Mouse (Mus musculus): ENCODE measurements around the gene Gm28043. TPM values are rescaled to one million over a fixed set of nuclear protein-coding genes. Genes with fewer than 3 reads are reported as not detected.

The Gm28043 gene
- 1 to 10 TPM; 5.3 to 5.8 TPM for total RNA-seq (2021)
- long read RNA-seq, experiment 1, partial matches to known transcripts, result 0 of 5 reads
- long read RNA-seq, experiment 1, other reads (novel, unspliced or antisense), result 5 of 5 reads
- long read RNA-seq, experiment 2, partial matches to known transcripts, result 0 of 16 reads
- long read RNA-seq, experiment 2, other reads (novel, unspliced or antisense), result 16 of 16 reads

DNA sequence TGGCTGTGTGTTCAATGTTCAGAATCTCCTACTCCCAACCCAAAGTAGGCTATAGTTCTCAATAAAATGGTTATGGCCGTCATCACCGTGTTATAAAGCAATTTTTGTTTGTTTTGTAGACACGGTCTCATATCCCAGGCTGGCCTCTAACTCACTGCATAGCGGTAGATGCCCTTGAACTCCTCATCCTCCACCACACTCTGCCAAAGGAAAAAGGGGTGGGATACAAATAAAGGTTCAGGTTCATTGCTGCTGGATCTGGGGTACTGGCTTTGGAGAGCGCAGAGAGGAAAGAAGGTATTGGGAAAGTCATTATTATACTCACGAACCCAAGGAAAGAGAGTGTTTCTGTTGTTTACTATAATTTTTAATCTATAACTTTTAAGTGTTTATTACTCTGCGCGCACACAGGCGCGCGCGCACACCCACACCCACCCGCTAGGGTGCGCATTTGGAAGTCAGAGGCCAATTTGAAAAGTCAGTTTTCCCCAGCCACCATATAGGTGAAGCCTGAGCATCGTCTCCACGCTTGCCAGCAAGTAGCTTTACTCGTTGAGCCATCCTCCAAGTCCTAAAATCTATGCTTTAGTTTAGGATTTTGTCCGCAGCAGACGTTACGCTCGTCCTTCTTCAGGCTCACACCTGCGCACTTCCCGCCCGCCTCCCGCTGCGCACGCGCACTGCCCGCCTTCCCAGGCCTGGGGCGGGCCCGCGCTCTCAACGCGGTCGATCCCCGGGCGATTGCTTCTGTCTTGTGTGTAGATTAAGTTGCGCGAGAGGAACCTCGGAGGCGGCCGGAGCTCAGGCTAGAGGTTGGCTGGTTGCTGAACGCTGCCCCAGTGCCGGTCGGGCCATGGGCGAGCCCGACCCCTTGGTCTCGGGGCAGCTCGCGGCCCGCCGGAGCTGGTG lies at the start of gene Gm28043, which contains the start of gene Rnf8:
Gm28043 (plus strand) TSS at position 762 of the 909 bp plus-strand sequence.
Rnf8 (plus strand) TSS at position 676 of the 909 bp plus-strand sequence.
- peak; percentile 90 to 95 for DNase-seq (ENCODE audit: low spot score in 2 of 2)
- peak; percentile 85 for TF ChIP-seq CTCF (conservative IDR thresholded peaks at IDR 0.05)

DNA sequence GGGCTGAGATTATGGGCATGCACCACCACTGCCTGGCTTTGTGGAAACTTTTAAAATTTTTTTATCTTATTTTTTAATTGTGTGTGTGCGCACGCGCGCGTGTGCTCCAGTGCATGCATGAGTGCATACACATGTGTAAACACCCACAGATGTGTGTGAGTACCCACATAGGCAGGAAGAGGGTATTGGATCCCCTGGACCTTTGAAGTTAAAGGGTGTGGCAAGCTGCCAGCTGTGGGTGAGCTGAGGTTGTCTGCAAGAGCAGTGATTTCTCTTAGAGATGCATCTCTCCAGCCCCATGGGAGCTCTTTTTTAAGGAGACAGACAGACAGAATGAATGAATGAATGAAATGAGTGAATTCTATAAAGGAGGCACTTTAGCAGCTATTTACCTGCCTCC lies 49.2 kb upstream of the Gm28043 start:
- DNase-seq (ENCODE audit: low spot score in 2 of 2), result no peak
- Histone ChIP-seq H3K4me3 (no peak overlapping the region), H3K27ac (no peak overlapping the region)
- TF ChIP-seq CTCF (conservative IDR thresholded peaks at IDR 0.05), result no peak

More for the DNA sequence above, at the start of gene Gm28043, which contains the start of gene Rnf8:
- peak within 1 kb of the TSS; percentile 84 for H3K4me3 ChIP-seq
- H3K27ac ChIP-seq, result peak within 1 kb of the TSS; percentile 94

DNA sequence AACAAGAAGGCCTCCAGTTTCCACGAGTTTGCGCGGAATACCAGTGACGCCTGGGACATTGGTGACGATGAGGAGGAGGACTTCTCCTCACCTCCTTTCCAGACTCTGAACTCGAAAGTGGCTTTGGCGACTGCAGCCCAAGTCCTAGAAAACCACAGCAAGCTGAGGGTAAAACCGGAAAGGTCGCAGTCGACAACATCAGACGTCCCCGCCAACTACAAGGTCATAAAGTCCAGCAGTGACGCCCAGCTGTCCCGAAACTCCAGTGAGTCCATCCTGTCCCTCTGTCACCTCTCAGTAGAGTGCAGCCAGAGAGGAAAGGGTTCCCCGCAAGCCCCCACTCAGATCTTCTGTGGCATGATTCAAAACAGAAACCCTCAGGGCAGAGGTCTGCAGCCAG lies 46.2 kb upstream of the Gm28043 start:
- no peak for TF ChIP-seq CTCF (conservative IDR thresholded peaks at IDR 0.05)
- Histone ChIP-seq H3K27ac (no peak overlapping the region), H3K4me3 (no peak overlapping the region)
- no peak for DNase-seq (ENCODE audit: low spot score in 2 of 2)

DNA sequence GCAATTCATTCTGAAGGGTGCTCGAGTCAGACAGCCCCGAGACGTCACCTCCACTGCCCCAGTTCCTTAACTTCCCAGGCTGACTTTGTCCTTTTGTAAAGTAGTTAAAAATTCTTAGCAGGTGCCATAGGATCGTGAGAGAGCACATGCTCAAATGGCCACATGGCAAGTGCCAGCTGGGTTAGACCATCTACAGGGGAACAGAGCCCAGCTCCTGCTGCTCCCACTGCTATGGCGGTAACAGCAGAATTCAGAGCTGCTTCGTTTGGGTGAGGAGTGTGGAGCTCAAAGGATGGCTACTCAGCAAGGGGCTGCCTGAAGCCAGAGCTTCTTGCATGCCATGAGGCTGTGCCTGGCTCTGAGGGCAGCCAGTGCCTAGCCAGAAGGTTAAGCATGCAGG lies 44.8 kb upstream of the Gm28043 start:
- DNase-seq (ENCODE audit: low spot score in 2 of 2), result no peak
- Histone ChIP-seq H3K27ac (no peak overlapping the region), H3K4me3 (no peak overlapping the region)
- TF ChIP-seq CTCF (conservative IDR thresholded peaks at IDR 0.05), result no peak

DNA sequence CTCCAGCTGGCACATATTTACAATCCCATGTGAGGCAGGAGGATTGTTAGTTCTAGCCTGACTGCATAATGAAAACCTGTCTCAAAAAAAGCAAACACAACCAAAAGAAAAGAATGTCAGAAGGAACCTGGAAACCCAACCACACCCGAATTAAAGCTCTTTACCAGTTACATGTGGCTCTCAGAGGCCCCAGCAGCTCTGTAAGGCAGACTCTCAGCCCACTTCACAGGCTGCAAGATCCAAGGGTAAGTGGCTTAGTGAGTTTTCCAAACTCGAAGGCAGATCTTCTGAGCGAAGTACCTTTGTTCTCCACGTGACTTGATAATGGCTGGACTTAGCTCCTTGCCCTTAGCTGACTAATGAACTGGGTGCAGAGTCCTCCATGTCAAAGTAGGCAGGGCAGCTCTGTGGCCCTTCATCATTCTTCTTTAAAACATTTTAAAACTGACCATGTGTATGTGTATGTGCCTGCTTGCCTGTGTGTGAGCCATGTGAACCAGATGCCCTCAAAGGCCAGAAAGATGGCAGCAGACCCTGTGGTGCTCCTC lies 35.0 kb upstream of the Gm28043 start:
- Histone ChIP-seq H3K4me3 (no peak overlapping the region), H3K27ac (no peak overlapping the region)
- TF ChIP-seq CTCF (conservative IDR thresholded peaks at IDR 0.05), result no peak
- DNase-seq (ENCODE audit: low spot score in 2 of 2), result no peak

DNA sequence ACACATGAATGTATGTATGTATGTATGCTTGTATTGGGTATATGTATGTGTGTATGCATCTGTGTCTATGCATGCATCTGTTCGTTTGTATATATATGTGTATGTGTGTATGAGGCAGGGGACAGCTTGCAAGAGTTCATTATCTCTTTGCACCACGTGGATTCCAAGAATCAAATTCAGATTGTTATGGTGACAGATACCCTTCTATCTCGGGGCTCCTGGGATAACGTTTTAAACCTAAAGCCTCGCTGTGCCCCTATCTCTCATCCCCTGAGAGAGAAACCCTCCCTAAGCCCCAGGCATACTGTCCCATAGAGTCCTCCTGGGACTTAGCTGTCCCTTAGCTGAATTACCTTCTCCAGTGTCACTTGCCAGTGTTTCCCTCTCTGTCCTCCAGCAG lies 31.1 kb upstream of the Gm28043 start:
- DNase-seq (ENCODE audit: low spot score in 2 of 2), result no peak
- Histone ChIP-seq H3K27ac (peak overlapping the region; percentile 79; the same call in 1 of the 2 replicates), H3K4me3 (no peak overlapping the region)
- no peak for TF ChIP-seq CTCF (conservative IDR thresholded peaks at IDR 0.05)

DNA sequence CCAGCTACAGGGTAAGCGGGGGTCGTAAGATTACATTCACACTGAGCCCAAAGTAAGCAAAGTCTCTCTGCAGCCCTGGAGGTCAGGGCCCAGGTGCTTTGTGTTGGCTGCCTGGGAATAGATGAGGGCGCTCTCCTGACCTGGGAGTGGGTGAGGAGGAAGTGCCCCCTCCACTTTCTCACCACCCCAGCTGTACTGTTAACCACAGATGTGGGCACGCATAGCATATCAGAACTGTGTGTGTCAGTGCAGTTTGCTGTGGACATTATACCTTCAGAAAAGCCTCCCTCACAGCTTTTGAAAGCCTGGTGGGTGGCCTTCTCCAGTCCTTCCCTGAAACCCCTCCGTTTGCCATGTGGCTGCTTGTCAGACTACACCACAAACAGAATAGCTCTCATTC lies 30.4 kb upstream of the Gm28043 start:
- no peak for DNase-seq (ENCODE audit: low spot score in 2 of 2)
- peak overlapping the region; percentile 79 for H3K27ac ChIP-seq
- TF ChIP-seq CTCF (conservative IDR thresholded peaks at IDR 0.05), result no peak

DNA sequence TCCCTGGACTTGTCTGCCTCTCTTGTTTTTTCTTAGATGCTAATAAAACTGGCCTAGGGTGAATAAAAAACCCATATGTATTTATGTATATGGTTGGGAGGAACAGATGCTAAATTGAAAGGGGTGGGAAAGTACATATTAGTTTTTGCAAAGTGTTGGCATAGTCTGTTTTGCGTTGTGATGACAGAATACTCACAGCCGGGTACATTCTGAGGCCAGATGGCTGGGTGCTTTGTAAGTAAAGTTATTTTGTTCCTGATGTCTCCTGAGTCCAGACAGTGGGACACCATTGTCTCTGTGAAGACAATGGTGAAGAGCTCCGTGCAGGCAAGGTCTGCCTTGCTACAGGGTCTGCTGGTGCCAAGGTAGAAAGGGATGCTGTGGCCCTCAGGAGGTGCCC lies 29.9 kb upstream of the Gm28043 start:
- Histone ChIP-seq H3K27ac (peak overlapping the region; percentile 79), H3K4me3 (no peak overlapping the region)
- TF ChIP-seq CTCF (conservative IDR thresholded peaks at IDR 0.05), result no peak
- peak; percentile 53 to 66 for DNase-seq (ENCODE audit: low spot score in 2 of 2)

More for the DNA sequence above, 30.4 kb upstream of the Gm28043 start:
- H3K4me3 ChIP-seq, result no peak overlapping the region

DNA sequence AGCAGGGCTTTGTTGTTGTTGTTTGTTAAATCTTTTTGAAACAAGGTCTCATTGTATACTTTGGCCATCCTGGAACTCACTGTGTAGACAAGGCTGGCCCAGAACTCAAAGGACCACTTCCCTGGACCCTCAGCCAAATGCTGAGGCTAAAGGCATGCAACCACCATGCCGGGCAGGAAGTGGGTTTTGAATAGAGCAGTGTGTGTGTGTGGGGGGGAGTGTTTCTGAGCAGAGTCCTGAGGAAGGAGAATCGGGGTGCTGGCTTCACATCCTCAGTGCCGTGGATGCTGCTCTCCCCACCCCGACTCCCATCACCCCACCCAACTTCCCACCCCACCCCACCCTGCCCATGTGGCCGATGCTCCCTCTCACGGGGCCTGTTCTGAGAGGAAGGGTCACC lies 29.2 kb upstream of the Gm28043 start:
- no peak for TF ChIP-seq CTCF (conservative IDR thresholded peaks at IDR 0.05)

DNA sequence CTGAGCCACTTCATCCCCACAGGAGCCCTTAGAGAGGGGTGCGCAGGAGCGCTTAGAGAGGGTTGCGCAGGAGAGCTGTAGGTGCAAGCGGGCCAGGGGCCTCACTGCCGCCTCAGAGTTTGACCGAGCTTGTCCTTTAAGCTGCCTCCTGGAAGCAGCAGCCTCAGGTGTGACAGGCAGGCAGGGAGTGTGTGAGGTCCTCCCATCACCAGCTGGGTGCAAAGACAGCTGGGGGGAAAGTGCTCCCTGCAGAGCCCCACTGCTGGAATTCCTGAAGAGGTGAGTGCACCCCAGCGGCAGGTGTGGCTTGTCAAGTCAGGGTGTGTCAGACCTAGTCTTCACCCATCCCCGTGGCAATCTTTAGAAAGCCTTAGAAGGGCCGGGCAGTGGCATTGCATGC lies 27.8 kb upstream of the Gm28043 start:
- H3K4me3 ChIP-seq, result no peak overlapping the region
- no peak for TF ChIP-seq CTCF (conservative IDR thresholded peaks at IDR 0.05)
- no peak overlapping the region for H3K27ac ChIP-seq
- no peak for DNase-seq (ENCODE audit: low spot score in 2 of 2)

More for the DNA sequence above, 29.2 kb upstream of the Gm28043 start:
- no peak overlapping the region for H3K4me3 ChIP-seq
- DNase-seq (ENCODE audit: low spot score in 2 of 2), result no peak
- H3K27ac ChIP-seq, result peak overlapping the region; percentile 79; the same call in 1 of the 2 replicates

DNA sequence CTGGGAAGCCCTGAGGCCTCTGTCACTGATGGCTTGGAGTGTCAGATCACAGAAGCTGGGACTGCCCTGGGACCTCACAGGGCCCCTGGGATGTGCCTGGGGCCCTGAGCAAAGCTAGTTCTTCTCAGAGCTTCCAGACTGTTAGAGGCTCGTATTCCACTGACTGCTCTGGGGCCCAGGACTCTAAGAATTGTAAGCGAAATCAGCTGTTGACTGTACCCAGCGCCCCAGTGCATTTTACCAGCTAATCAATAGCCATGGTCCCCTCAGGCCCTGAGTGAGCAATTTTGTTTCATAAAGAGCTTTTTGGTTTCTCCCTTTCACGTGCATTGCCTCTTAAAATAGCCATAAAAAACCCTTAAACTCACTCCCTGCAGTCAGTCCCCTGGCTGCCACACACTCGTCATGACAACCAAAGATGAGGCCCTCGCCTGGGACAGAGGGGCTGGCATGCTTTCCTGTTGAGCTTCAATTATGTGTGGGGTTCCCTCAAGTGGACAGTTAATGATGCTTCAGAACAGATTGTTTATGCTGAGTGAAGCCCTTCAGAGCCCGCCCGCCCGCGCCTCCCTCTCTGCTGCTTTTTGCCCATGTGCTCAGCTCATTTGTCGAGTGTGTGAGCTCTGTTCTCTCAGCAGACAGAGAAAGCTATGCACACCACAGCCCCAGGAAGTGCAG lies 25.3 kb upstream of the Gm28043 start:
- H3K27ac ChIP-seq, result peak overlapping the region; percentile 19; the same call in 1 of the 2 replicates
- DNase-seq (ENCODE audit: low spot score in 2 of 2), result peak in 1 of 2 experiments; percentile 42
- TF ChIP-seq CTCF (conservative IDR thresholded peaks at IDR 0.05), result no peak; the same call in 1 of the 2 replicates
- no peak overlapping the region for H3K4me3 ChIP-seq

DNA sequence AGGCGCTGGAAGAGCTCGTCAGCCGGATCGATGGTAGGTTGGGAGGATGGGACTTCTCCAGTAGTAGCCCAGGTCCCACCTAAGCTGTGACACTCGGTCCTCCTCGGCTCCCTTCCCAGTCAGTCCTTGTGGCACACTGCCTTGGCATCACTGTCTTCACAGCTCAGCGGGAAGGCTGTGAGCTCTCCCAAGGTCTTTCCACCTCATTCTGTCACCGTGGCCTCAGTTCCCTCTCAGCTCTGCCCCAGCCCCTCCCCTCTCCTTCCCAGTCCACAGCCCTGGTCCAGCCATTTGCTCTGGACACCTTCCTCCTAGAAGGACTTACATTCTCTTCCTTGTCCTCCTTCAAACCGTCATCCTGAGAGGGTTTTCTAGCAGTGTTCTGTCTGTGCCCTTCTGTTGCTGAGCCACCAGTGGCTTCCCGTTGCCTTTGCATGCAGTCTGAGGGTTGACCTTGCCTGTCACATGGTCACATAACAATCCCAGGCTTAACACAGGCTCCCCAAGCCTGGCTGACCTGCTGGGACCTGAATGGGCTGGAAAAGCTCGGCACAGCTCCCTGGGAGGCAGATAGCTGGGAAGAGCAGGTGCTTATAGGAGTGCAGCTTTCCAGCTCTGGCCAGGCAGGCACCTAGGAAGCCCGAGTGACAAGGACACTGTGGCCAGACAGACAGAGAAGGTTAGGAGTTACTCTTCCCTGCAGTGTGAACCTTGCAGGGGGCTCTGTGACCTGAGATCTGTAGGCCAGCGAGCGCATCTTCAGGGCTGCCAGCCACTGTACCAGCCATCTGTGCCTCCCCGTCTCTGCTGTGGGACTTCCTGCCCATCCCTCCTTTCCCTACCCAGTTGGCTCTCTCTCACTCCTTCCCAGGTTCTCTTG lies 18.5 kb upstream of the Gm28043 start:
- TF ChIP-seq CTCF (conservative IDR thresholded peaks at IDR 0.05), result no peak
- no peak overlapping the region for H3K27ac ChIP-seq
- no peak for DNase-seq (ENCODE audit: low spot score in 2 of 2)

More for the DNA sequence above, 18.5 kb upstream of the Gm28043 start:
- no peak overlapping the region for H3K4me3 ChIP-seq

All from layer of hippocampus, adult 2 months (tissue).